Mouse (Mus musculus) bone marrow, adult 2 months (tissue): ENCODE measurements around the gene Robo1. TPM values are rescaled to one million over a fixed set of nuclear protein-coding genes. Genes with fewer than 3 reads are reported as not detected.

ENCODE experiments used
- H3K27ac ChIP-seq: fragments of 200-500 bp; 2 replicates; pipeline ENCODE4 v1.5.1; 2012; ENCODE audit warnings: low read depth, mild to moderate bottlenecking, control low read depth, inconsistent platforms, low read length; ENCODE audit not compliant: control insufficient read depth, poor library complexity, insufficient read depth
- H3K4me1 ChIP-seq: fragments of 200-500 bp; 2 replicates; pipeline ENCODE4 v1.6.1; 2011; ENCODE audit warnings: low read length; ENCODE audit not compliant: control insufficient read depth, insufficient read depth
- H3K4me3 ChIP-seq: fragments of 200-500 bp; replicated peaks from 2 replicates; pipeline ENCODE3; 2011; ENCODE audit warnings: mild to moderate bottlenecking, low read depth, low read length, control low read depth; ENCODE audit not compliant: control insufficient read depth
- CTCF ChIP-seq: fragments of 200-500 bp; IDR thresholded peaks from 2 replicates; pipeline ENCODE4 v1.5.1; 2011; ENCODE audit warnings: low read length, control low read depth; ENCODE audit not compliant: control insufficient read depth, insufficient read depth
- POLR2A ChIP-seq: fragments of 200-500 bp; IDR thresholded peaks from 2 replicates; pipeline ENCODE4 v1.6.1; 2011; ENCODE audit warnings: low read depth, mild to moderate bottlenecking, control low read depth, low read length, borderline replicate concordance; ENCODE audit not compliant: control insufficient read depth
- WGBS: fragments of 180-500 bp; shearing (Covaris S2); methylation state at CpG from one replicate; pipeline ENCODE4 v1.1.7; 2018; 5-methylcytosine and 5-hydroxymethylcytosine counted together
- polyA plus RNA-seq: library from polyadenylated mRNA; stranded (reverse); fragments of >200 nt; gene quantifications from 2 replicates; pipeline ENCODE4 v1.2.4, GENCODE M21; 2011; ENCODE audit warnings: low replicate concordance; ENCODE audit not compliant: missing spikeins, insufficient read depth, insufficient read length

Robo1 gene
- polyA plus RNA-seq, 1 experiment = 9.0 TPM

- Histone ChIP-seq H3K27ac (no peak overlapping the region), H3K4me3 (no peak overlapping the region), H3K4me1 (no peaks in the 10 kb centered on the region)
- no peak for TF ChIP-seq CTCF
- no peak for TF ChIP-seq POLR2A
- 76% methylated on average over 2 of the region's 2 CpGs for WGBS
Measured at GRCm38 (mm10) chr16:72356515-72357357, 48.6 kb downstream of the Robo1 start.

GRCm38 (mm10) chr16:72376896-72377295 is 68.8 kb downstream of the Robo1 start:
- no peaks in the 10 kb centered on the region for H3K4me1 ChIP-seq
- no peak overlapping the region for H3K27ac ChIP-seq
- no peak overlapping the region for H3K4me3 ChIP-seq
- WGBS = 47% methylated on average over 5 of the region's 5 CpGs
- no peak for TF ChIP-seq POLR2A
- TF ChIP-seq CTCF = no peak

GRCm38 (mm10) chr16:72381819-72382218 is 73.7 kb downstream of the Robo1 start:
- 83% methylated on average over 6 of the region's 6 CpGs for WGBS

GRCm38 (mm10) chr16:72383566-72383965 is 75.5 kb downstream of the Robo1 start:
- WGBS = 52% methylated on average over 1 of the region's 1 CpGs
- no peak overlapping the region for H3K27ac ChIP-seq
- no peaks in the 10 kb centered on the region for H3K4me1 ChIP-seq
- no peak for TF ChIP-seq POLR2A
- TF ChIP-seq CTCF = no peak
- H3K4me3 ChIP-seq = no peak overlapping the region

More at GRCm38 (mm10) chr16:72381819-72382218, 73.7 kb downstream of the Robo1 start:
- H3K27ac ChIP-seq = no peak overlapping the region
- TF ChIP-seq CTCF = no peak
- TF ChIP-seq POLR2A = no peak
- H3K4me3 ChIP-seq = no peak overlapping the region
- no peaks in the 10 kb centered on the region for H3K4me1 ChIP-seq

GRCm38 (mm10) chr16:72393512-72393911 is 85.4 kb downstream of the Robo1 start:
- 82% methylated on average over 3 of the region's 3 CpGs for WGBS
- H3K4me1 ChIP-seq = no peaks in the 10 kb centered on the region
- H3K4me3 ChIP-seq = no peak overlapping the region

GRCm38 (mm10) chr16:72398811-72399210 is 90.7 kb downstream of the Robo1 start:
- Histone ChIP-seq H3K4me1 (no peaks in the 10 kb centered on the region), H3K27ac (no peak overlapping the region), H3K4me3 (no peak overlapping the region)
- 80% methylated on average over 5 of the region's 5 CpGs for WGBS
- TF ChIP-seq POLR2A = no peak
- TF ChIP-seq CTCF = no peak

More at GRCm38 (mm10) chr16:72393512-72393911, 85.4 kb downstream of the Robo1 start:
- no peak overlapping the region for H3K27ac ChIP-seq
- TF ChIP-seq CTCF = no peak
- no peak for TF ChIP-seq POLR2A

- Histone ChIP-seq H3K4me1 (no peaks in the 10 kb centered on the region), H3K27ac (no peak overlapping the region), H3K4me3 (no peak overlapping the region)
- TF ChIP-seq CTCF (no peak), POLR2A (no peak)
- 73% methylated on average over 9 of the region's 9 CpGs for WGBS
Measured at GRCm38 (mm10) chr16:72402381-72402780, 94.3 kb downstream of the Robo1 start.

GRCm38 (mm10) chr16:72409820-72410219 is 101.7 kb downstream of the Robo1 start:
- TF ChIP-seq CTCF (no peak), POLR2A (no peak)
- WGBS = 46% methylated on average over 1 of the region's 1 CpGs
- Histone ChIP-seq H3K4me1 (no peaks in the 10 kb centered on the region), H3K4me3 (no peak overlapping the region), H3K27ac (no peak overlapping the region)
